Mouse (Mus musculus) c-Kit-positive CD71-negative TER-119-negative erythroid progenitor cells, embryonic 14.5 days (primary cell): ENCODE data around the gene Gm13278.
"Not testable (repeated sequence)": the region's sequence is repeated elsewhere in the genome, so short reads cannot be mapped to it uniquely, and the experiment has no call there.

Source experiments
- DNase-seq: peaks from one replicate; pipeline ENCODE4 v3.0.0-alpha.2; 2013; ENCODE audit warnings: low read depth

Gm13278 gene

DNA sequence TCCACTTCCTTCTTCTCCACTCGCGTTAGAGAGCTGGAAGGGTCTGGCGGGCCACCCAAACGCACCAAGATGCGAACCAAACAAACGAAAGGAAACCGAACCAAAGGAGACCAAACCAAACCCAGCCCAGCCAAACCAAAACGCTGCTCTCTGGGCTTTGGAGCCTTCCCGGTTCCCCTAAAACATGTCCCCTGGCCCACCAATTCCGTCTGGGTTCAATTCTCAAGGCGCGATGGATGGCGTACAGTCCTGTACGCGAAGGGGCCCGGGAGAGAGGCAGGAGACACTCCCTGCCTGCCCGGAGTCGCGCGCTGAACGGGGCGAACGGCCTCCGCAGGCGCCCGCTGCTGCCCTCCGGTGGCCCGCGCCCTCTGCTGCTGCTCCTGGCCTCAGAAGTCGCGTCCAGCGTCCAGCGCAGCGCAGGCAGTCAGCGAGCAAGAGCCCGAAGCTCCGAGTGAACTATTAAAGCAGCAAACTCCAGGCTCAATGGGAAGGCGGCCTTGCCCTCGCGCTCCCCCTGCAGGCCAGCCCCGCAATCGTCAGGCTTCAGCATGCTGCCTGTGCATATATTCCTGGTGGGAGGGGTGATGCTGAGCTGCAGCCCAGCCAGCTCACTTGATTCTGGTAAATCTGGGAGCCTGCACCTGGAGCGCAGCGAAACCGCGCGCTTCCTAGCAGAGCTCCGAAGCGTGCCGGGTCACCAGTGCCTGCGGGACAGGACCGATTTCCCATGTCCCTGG is 2.8 kb downstream of the Gm13278 start, which contains the start of gene Gm13275:
Gene Gm13275 (plus strand): TSS at position 552 of the 740 bp plus-strand sequence.
- not testable (repeated sequence) for DNase-seq

DNA sequence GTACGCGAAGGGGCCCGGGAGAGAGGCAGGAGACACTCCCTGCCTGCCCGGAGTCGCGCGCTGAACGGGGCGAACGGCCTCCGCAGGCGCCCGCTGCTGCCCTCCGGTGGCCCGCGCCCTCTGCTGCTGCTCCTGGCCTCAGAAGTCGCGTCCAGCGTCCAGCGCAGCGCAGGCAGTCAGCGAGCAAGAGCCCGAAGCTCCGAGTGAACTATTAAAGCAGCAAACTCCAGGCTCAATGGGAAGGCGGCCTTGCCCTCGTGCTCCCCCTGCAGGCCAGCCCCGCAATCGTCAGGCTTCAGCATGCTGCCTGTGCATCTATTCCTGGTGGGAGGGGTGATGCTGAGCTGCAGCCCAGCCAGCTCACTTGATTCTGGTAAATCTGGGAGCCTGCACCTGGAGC is 5.7 kb downstream of the Gm13278 start, which contains the start of gene Gm13279:
Gene Gm13279 (plus strand): TSS at position 301 of the 400 bp plus-strand sequence.
- DNase-seq: not testable (repeated sequence)

DNA sequence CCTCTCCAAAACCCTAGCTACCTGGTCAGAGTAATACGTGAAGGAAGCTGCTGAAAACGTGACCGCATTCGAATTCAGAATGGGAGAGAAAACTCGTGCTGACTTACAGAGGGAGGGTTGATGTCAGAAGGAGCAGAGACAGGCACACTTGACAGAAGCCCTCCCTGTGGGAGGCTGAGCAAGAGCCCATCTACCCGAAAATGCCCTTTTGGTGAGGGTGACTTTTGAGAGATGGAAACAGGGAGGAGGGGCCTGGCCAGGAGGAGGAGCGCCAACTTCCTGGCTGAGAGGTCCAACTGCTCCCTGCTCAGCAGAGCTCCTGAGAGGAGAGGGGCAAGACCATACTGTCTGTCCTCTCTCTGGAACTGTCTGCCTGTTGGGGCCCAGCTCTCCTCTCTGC is 8.0 kb downstream of the Gm13278 start, which contains the start of gene Gm13285:
Gene Gm13285 (plus strand): TSS at position 301 of the 400 bp plus-strand sequence.
- not testable (repeated sequence) for DNase-seq

DNA sequence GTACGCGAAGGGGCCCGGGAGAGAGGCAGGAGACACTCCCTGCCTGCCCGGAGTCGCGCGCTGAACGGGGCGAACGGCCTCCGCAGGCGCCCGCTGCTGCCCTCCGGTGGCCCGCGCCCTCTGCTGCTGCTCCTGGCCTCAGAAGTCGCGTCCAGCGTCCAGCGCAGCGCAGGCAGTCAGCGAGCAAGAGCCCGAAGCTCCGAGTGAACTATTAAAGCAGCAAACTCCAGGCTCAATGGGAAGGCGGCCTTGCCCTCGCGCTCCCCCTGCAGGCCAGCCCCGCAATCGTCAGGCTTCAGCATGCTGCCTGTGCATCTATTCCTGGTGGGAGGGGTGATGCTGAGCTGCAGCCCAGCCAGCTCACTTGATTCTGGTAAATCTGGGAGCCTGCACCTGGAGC is 11.6 kb downstream of the Gm13278 start, which contains the start of gene Gm13287:
Gene Gm13287 (plus strand): TSS at position 301 of the 400 bp plus-strand sequence.
- DNase-seq: not testable (repeated sequence)

DNA sequence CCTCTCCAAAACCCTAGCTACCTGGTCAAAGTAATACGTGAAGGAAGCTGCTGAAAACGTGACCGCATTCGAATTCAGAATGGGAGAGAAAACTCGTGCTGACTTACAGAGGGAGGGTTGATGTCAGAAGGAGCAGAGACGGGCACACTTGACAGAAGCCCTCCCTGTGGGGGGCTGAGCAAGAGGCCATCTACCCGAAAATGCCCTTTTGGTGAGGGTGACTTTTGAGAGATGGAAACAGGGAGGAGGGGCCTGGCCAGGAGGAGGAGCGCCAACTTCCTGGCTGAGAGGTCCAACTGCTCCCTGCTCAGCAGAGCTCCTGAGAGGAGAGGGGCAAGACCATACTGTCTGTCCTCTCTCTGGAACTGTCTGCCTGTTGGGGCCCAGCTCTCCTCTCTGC is 13.9 kb downstream of the Gm13278 start, which contains the start of gene Gm13288:
Gene Gm13288 (plus strand): TSS at position 301 of the 400 bp plus-strand sequence.
- DNase-seq: not testable (repeated sequence)

DNA sequence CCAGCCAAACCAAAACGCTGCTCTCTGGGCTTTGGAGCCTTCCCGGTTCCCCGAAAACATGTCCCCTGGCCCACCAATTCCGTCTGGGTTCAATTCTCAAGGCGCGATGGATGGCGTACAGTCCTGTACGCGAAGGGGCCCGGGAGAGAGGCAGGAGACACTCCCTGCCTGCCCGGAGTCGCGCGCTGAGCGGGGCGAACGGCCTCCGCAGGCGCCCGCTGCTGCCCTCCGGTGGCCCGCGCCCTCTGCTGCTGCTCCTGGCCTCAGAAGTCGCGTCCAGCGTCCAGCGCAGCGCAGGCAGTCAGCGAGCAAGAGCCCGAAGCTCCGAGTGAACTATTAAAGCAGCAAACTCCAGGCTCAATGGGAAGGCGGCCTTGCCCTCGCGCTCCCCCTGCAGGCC is 14.4 kb downstream of the Gm13278 start:
- not testable (repeated sequence) for DNase-seq

DNA sequence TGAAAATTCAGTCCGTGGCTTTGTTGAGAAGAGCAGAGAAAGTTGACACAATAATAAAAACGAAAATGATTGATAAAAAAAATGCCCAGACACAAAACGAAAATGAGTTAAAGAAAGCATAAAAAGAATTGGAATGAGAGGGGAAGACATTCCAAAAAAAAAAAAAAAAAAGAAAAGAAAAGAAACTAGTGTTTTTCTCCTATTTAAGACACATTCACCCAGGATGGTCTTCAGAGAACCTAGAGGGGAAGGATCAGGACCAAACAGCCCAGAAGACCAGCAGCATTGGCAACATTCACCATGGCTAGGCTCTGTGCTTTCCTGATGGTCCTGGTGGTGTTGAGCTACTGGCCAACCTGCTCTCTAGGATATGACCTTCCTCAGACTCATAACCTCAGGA is 24.6 kb downstream of the Gm13278 start, which contains the start of gene Ifna7:
Gene Ifna7 (plus strand): TSS at position 301 of the 400 bp plus-strand sequence.
- no peak for DNase-seq

DNA sequence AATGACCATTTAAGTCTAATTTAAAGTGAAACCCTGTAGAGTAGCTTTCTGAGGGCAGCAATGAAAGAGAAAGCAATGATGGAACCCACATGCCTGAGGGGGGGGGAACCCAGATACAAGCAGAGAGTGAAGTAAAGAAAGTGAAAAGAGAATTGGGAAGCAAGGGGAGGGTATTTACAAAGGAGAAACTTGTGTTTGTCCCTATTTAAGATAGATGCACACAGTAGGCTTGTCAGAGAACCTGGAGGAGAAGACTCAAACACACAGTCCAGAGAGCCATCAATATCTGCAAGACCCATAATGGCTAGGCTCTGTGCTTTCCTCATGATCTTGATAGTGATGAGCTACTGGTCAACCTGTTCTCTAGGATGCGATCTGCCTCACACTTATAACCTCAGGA is 28.3 kb downstream of the Gm13278 start, which contains the start of gene Ifna11:
Gene Ifna11 (plus strand): TSS at position 301 of the 400 bp plus-strand sequence.
- DNase-seq: no peak

DNA sequence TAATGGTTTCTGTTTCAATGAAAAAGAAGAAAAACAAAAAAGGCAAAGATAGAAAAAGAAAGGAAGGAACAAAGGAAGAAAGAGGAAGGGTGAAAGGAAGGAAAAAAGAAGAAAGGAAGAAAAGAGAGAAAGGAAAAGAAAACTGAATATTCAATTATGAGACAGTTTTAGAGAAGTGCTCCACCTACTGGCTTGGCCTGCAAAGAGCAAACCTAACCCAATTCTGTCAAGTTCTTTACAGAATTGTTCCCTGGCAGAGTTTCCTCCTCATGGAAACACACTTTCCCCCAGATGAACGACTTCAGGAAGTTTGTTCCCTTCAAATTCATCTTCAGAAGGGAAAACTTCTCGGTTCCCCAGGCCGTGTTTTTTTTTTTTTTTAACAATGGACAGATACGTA is 31.6 kb downstream of the Gm13278 start:
- DNase-seq: no peak

DNA sequence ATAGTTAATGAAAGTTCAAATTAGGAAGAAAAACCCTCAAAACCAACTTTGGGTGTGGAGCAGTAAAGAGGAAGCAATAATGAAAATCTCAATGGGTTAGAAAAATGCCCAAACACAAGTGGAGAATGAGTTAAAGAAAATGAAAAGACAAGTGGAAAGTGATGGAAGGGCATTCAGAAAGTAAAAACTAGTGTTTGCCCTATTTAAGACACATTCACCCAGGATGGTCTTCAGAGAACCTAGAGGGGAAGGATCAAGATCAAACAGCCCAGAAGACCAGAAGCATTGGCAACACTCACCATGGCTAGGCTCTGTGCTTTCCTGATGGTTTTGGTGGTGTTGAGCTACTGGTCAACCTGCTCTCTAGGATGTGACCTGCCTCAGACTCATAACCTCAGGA is 35.8 kb downstream of the Gm13278 start, which contains the start of gene Ifna6:
Gene Ifna6 (plus strand): TSS at position 301 of the 400 bp plus-strand sequence.
- DNase-seq: not testable (repeated sequence)

DNA sequence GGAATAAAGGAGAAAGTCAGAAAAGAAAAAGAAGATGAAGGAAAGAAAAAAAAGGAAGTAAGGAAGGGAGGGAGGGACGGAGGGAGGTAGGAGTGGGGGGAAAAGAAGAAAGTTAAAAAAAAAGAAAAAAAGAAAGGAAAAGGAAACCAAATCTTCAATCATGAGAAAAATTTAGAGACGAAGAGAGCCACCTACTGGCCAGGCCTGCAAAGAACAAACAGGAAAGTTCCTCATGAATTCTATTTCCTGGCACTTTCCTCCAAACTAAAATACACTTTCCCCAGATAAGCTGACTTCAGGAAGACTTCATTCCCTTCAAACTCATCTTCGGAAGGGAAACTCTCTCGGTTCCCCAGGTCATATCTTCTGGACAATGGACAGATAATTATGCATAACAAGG is 39.2 kb downstream of the Gm13278 start:
- DNase-seq: no peak

DNA sequence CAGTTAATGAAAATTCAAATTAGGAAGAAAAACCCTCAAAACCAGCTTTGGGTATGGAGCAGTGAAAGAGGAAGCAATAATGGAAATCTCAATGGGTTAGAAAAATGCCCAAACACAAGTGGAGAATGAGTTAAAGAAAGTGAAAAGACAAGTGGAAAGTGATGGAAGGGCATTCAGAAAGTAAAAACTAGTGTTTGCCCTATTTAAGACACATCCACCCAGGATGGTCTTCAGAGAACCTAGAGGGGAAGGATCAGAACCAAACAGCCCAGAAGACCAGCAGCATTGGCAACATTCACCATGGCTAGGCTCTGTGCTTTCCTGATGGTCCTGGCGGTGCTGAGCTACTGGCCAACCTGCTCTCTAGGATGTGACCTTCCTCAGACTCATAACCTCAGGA is 43.9 kb downstream of the Gm13278 start, which contains the start of gene Ifna5:
Gene Ifna5 (plus strand): TSS at position 301 of the 400 bp plus-strand sequence.
- not testable (repeated sequence) for DNase-seq

DNA sequence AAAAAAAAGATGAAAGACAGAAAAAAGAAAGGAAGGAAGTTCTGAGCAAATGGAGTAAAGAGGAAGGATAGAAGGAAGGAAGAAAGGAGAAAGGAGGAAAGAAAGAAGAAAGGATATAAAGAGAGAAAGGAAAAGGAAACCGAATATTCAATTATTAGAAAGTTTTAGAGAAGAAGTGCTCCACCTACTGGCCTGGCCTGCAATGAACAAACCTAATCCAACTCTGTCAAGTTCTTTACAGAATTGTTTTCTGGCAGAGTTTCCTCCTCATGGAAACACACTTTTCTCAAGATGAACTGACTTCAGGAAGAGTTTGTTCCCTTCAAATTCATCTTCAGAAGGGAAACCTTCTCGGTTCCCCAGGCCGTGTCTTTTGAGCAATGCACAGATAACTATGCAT is 47.5 kb downstream of the Gm13278 start:
- DNase-seq: no peak

DNA sequence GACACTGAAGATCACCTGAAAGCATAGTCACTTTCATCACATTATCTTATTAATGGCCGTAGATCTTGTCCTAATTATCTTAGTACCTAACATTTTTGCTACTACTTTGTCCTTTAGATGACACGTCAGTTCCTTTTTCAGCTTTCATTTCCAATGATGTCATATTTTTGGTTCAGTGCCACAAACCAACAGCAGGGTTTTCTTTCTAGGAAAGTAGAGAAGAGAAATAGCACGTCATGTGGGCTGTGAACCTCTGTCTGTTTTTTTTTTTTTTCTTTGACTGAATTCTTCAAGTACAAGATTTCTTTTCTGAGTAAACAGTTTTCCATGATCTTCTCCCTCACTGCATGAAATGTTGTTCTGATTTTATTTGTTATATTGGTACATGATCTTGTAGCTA is 48.7 kb downstream of the Gm13278 start:
- no peak for DNase-seq

DNA sequence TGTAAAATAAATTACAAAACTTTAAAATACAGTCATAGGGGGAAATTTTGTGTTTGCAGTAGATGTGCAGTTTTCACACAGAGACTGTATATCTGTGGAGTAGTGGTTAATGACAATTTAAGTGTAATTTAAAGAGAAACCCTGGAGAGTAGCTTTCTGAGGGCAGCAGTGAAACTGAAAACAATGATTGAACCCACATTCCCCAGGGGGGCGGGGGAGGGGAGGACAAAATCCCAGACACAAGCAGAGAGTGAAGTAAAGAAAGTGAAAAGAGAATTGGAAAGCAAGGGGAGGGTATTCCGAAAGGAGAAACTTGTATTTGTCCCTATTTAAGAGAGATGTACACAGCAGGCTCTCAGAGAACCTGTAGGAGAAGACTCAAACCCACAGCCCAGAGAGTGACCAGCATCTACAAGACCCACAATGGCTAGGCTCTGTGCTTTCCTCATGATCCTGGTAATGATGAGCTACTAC is 50.1 kb downstream of the Gm13278 start, which contains the start of gene Ifna4:
Gene Ifna4 (plus strand): TSS at position 424 of the 474 bp plus-strand sequence.
- no peak for DNase-seq
